Mouse (Mus musculus): Measurements from ENCODE around the gene Slc26a9.

DNA sequence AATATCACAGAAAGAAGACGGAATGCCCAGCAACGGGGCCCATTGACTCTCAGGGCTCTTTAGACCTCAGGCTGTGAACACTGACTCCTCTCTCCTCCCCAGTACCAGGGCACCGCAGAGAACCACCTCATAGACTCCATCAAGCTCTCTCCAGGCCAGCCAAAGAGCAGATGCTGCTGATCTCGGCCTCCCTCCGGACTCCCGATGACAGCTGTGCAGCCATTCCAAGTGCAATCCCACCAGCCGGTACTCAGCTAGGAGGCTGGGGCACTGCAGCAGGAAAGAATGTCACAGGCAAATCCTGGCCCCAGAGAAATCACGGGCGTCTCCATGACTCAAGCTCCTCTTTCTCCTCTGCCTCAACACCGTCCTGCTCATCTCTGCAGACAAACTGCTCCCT is 32.3 kb upstream of the Slc26a9 start:
- TF ChIP-seq CTCF (IDR thresholded peaks at IDR 0.05) (no peak), EP300 (IDR thresholded peaks at IDR 0.05) (no peak)

Data from lung, postnatal 0 days (tissue).